Mouse (Mus musculus) 3T3-L1 (cell line): ENCODE measurements around the gene Ccdc158.

Source experiments
- DNase-seq: peaks from one replicate; pipeline ENCODE4 v3.0.0-alpha.2; 2015; ENCODE audit warnings: low read depth, low spot score

Gene Ccdc158

GRCm38 (mm10) chr5:92688124-92688523 is 13.1 kb upstream of the Ccdc158 start:
- DNase-seq: no peak

GRCm38 (mm10) chr5:92684715-92685460 is 9.8 kb upstream of the Ccdc158 start:
- DNase-seq: no peak

GRCm38 (mm10) chr5:92683871-92684475 is 8.9 kb upstream of the Ccdc158 start:
- DNase-seq: no peak

GRCm38 (mm10) chr5:92683351-92683807 is 8.3 kb upstream of the Ccdc158 start, which contains the start of gene Shroom3:
Shroom3 (plus strand) TSS chr5:92683435.
- no peak for DNase-seq

- DNase-seq: no peak
Observed at GRCm38 (mm10) chr5:92682621-92683348, 7.7 kb upstream of the Ccdc158 start.

GRCm38 (mm10) chr5:92681861-92682260 is 6.8 kb upstream of the Ccdc158 start:
- no peak for DNase-seq

GRCm38 (mm10) chr5:92679441-92679840 is 4.4 kb upstream of the Ccdc158 start:
- DNase-seq: peak; percentile 70

- no peak for DNase-seq
Observed at GRCm38 (mm10) chr5:92675574-92675920, 476 bp upstream of the Ccdc158 start.

- no peak for DNase-seq
Observed at GRCm38 (mm10) chr5:92666860-92667259, 8.2 kb downstream of the Ccdc158 start.

- peak; percentile 20 for DNase-seq
Observed at GRCm38 (mm10) chr5:92664321-92664720, 10.8 kb downstream of the Ccdc158 start.

GRCm38 (mm10) chr5:92656256-92656655 is 18.8 kb downstream of the Ccdc158 start:
- peak; percentile 59 for DNase-seq

- DNase-seq: no peak
Observed at GRCm38 (mm10) chr5:92640861-92641260, 34.2 kb downstream of the Ccdc158 start.

- no peak for DNase-seq
Observed at GRCm38 (mm10) chr5:92635891-92636290, 39.2 kb downstream of the Ccdc158 start.

GRCm38 (mm10) chr5:92634916-92635315 is 40.2 kb downstream of the Ccdc158 start:
- no peak for DNase-seq

GRCm38 (mm10) chr5:92633526-92633925 is 41.5 kb downstream of the Ccdc158 start:
- no peak for DNase-seq

- no peak for DNase-seq
Observed at GRCm38 (mm10) chr5:92627896-92628295, 47.2 kb downstream of the Ccdc158 start.

GRCm38 (mm10) chr5:92621883-92622282 is 53.2 kb downstream of the Ccdc158 start:
- DNase-seq: no peak

GRCm38 (mm10) chr5:92612756-92613155 is 62.3 kb downstream of the Ccdc158 start:
- DNase-seq: no peak

GRCm38 (mm10) chr5:92607492-92608229 is 67.4 kb downstream of the Ccdc158 start:
- DNase-seq: no peak

GRCm38 (mm10) chr5:92604452-92605247 is 70.4 kb downstream of the Ccdc158 start:
- no peak for DNase-seq
